Mouse (Mus musculus): ENCODE measurements at regions not wholly inside any gene's neighbourhood (a gene's known extent, or its start where the extent isn't known, plus 50 kb on each side); places are given as distances from the start of the nearest gene placed in this dataset.
A peak's percentile ranks its signal among the peaks of the same experiment; 100 is the strongest.
"Not testable (repeated sequence)": the region's sequence is repeated elsewhere in the genome, so short reads cannot be mapped to it uniquely, and the experiment has no call there.

- H3K27ac ChIP-seq (ENCODE audit: low read depth, low read length), result 0 out of 2 replicates have a peak overlapping the region, but pooled peaks have one; percentile 35
- no peaks in the 10 kb centered on the region for H3K27me3 ChIP-seq (ENCODE audit: insufficient read depth, low read length)
- 0 out of 2 replicates have a peak overlapping the region, but pooled peaks have one; percentile 10 for H3K9ac ChIP-seq
- H3K4me2 ChIP-seq (ENCODE audit: low read depth), result no peak overlapping the region; the same call in 1 of the 2 replicates
- no peaks in the 10 kb centered on the region for H3K36me3 ChIP-seq (ENCODE audit: insufficient read depth)
- no peak for TF ChIP-seq CTCF (IDR thresholded peaks at IDR 0.05; ENCODE audit: low read depth)
- peak; percentile 54 for DNase-seq
- peak; percentile 50 for ATAC-seq
- H3K4me3 ChIP-seq (ENCODE audit: low read depth, low read length), result no peak overlapping the region
- 43% methylated on average over 15 of the region's 15 CpGs for WGBS
- H3K4me1 ChIP-seq (ENCODE audit: insufficient read depth), result peaks cover 22% of the 10 kb centered on the region
- H3K9me3 ChIP-seq (ENCODE audit: low read length), result no peaks in the 10 kb centered on the region
These were observed 161.0 kb upstream of the Trpc7 start for GRCm38 (mm10) chr13:57056786-57057185.

- no peak for TF ChIP-seq CTCF (IDR thresholded peaks at IDR 0.05; ENCODE audit: low read depth)
- peaks cover 22% of the 10 kb centered on the region for H3K4me1 ChIP-seq (ENCODE audit: insufficient read depth)
- peak; percentile 55 for DNase-seq
- no peaks in the 10 kb centered on the region for H3K27me3 ChIP-seq (ENCODE audit: insufficient read depth, low read length)
- no peak overlapping the region for H3K4me3 ChIP-seq (ENCODE audit: low read depth, low read length)
- no peak overlapping the region for H3K4me2 ChIP-seq (ENCODE audit: low read depth)
- H3K36me3 ChIP-seq (ENCODE audit: insufficient read depth), result no peaks in the 10 kb centered on the region
- H3K9me3 ChIP-seq (ENCODE audit: low read length), result no peaks in the 10 kb centered on the region
- H3K9ac ChIP-seq, result no peak overlapping the region
- H3K27ac ChIP-seq (ENCODE audit: low read depth, low read length), result no peak overlapping the region
- peak; percentile 49 for ATAC-seq
- WGBS, result 13% methylated on average over 12 of the region's 12 CpGs
These were observed 159.8 kb upstream of the Trpc7 start for GRCm38 (mm10) chr13:57055409-57056195.

- H3K27me3 ChIP-seq (ENCODE audit: insufficient read depth, low read length), result no peaks in the 10 kb centered on the region
- H3K9me3 ChIP-seq (ENCODE audit: low read length), result no peaks in the 10 kb centered on the region
- H3K27ac ChIP-seq (ENCODE audit: low read depth, low read length), result no peak overlapping the region
- no peak for TF ChIP-seq CTCF (IDR thresholded peaks at IDR 0.05; ENCODE audit: low read depth)
- H3K36me3 ChIP-seq (ENCODE audit: insufficient read depth), result no peaks in the 10 kb centered on the region
- DNase-seq, result no peak
- H3K4me3 ChIP-seq (ENCODE audit: low read depth, low read length), result no peak overlapping the region
- 83% methylated on average over 4 of the region's 4 CpGs for WGBS
- no peak for ATAC-seq
- no peak overlapping the region for H3K9ac ChIP-seq
- peaks cover 22% of the 10 kb centered on the region for H3K4me1 ChIP-seq (ENCODE audit: insufficient read depth)
- H3K4me2 ChIP-seq (ENCODE audit: low read depth), result no peak overlapping the region
These were observed 157.6 kb upstream of the Trpc7 start for GRCm38 (mm10) chr13:57053361-57053760.

GRCm38 (mm10) chr13:57046130-57046529 is 150.3 kb upstream of the Trpc7 start:
- H3K36me3 ChIP-seq (ENCODE audit: insufficient read depth); H3K27me3 ChIP-seq (ENCODE audit: insufficient read depth, low read length); H3K4me1 ChIP-seq (ENCODE audit: insufficient read depth); H3K9ac ChIP-seq; DNase-seq; H3K9me3 ChIP-seq (ENCODE audit: low read length); H3K4me3 ChIP-seq (ENCODE audit: low read depth, low read length); ATAC-seq; H3K4me2 ChIP-seq (ENCODE audit: low read depth); H3K27ac ChIP-seq (ENCODE audit: low read depth, low read length): not testable (repeated sequence)
- 39% methylated on average over 5 of the region's 9 CpGs for WGBS

- Histone ChIP-seq H3K27me3 (ENCODE audit: insufficient read depth, low read length) (no peaks in the 10 kb centered on the region), H3K9ac (no peak overlapping the region), H3K9me3 (ENCODE audit: low read length) (peaks cover 4% of the 10 kb centered on the region; the same call in 1 of the 2 replicates), H3K4me2 (ENCODE audit: low read depth) (no peak overlapping the region), H3K4me3 (ENCODE audit: low read depth, low read length) (no peak overlapping the region), H3K4me1 (ENCODE audit: insufficient read depth) (no peaks in the 10 kb centered on the region), H3K36me3 (ENCODE audit: insufficient read depth) (no peaks in the 10 kb centered on the region), H3K27ac (ENCODE audit: low read depth, low read length) (no peak overlapping the region)
- no peak for DNase-seq
- TF ChIP-seq CTCF (IDR thresholded peaks at IDR 0.05; ENCODE audit: low read depth), result no peak
- ATAC-seq, result no peak
- 91% methylated on average over 8 of the region's 8 CpGs for WGBS
These were observed 148.7 kb upstream of the Trpc7 start for GRCm38 (mm10) chr13:57044455-57044854.

- Histone ChIP-seq H3K4me2 (ENCODE audit: low read depth) (no peak overlapping the region), H3K9ac (no peak overlapping the region), H3K27me3 (ENCODE audit: insufficient read depth, low read length) (no peaks in the 10 kb centered on the region), H3K36me3 (ENCODE audit: insufficient read depth) (no peaks in the 10 kb centered on the region), H3K27ac (ENCODE audit: low read depth, low read length) (no peak overlapping the region), H3K4me1 (ENCODE audit: insufficient read depth) (no peaks in the 10 kb centered on the region), H3K4me3 (ENCODE audit: low read depth, low read length) (no peak overlapping the region), H3K9me3 (ENCODE audit: low read length) (peaks cover 4% of the 10 kb centered on the region; the same call in 1 of the 2 replicates)
- TF ChIP-seq CTCF (IDR thresholded peaks at IDR 0.05; ENCODE audit: low read depth), result no peak
- 82% methylated on average over 15 of the region's 15 CpGs for WGBS
- ATAC-seq, result no peak
- no peak for DNase-seq
These were observed 147.7 kb upstream of the Trpc7 start for GRCm38 (mm10) chr13:57043316-57043974.

- no peaks in the 10 kb centered on the region for H3K27me3 ChIP-seq (ENCODE audit: insufficient read depth, low read length)
- ATAC-seq (no peak), DNase-seq (no peak)
- H3K4me3 ChIP-seq (ENCODE audit: low read depth, low read length), result no peak overlapping the region
- 72% methylated on average over 5 of the region's 5 CpGs for WGBS
- H3K9me3 ChIP-seq (ENCODE audit: low read length), result peaks cover 4% of the 10 kb centered on the region; the same call in 1 of the 2 replicates
- no peak overlapping the region for H3K9ac ChIP-seq
- H3K4me1 ChIP-seq (ENCODE audit: insufficient read depth), result no peaks in the 10 kb centered on the region
- H3K27ac ChIP-seq (ENCODE audit: low read depth, low read length), result no peak overlapping the region
- no peaks in the 10 kb centered on the region for H3K36me3 ChIP-seq (ENCODE audit: insufficient read depth)
- TF ChIP-seq CTCF (IDR thresholded peaks at IDR 0.05; ENCODE audit: low read depth), result peak; percentile 26
- H3K4me2 ChIP-seq (ENCODE audit: low read depth), result no peak overlapping the region
These were observed 146.7 kb upstream of the Trpc7 start for GRCm38 (mm10) chr13:57042514-57042913.

All from forebrain, postnatal 0 days (tissue).